Mouse (Mus musculus) left cerebral cortex, postnatal 25 days (tissue): ENCODE results near the gene Cntnap2. TPM values are rescaled to one million over a fixed set of nuclear protein-coding genes. Genes with fewer than 3 reads are reported as not detected.

Experiments
- DNase-seq, 2 experiments: peaks; one replicate each; pipeline ENCODE4 v3.0.0; 2022; ENCODE audit warnings: low spot score in 2 of 2, mixed read lengths in 1 of 2
- intact Hi-C: fragments of 180-260 bp; cut with DNase I; formaldehyde crosslinking; loops from one replicate; pipeline ENCODE4 v1.15.1; 2025
- total RNA-seq, 2 experiments: library from RNA; stranded (reverse); gene quantifications; 2 replicates each; pipeline ENCODE4 v1.2.3; 2021

Gene Cntnap2
- total RNA-seq, 2 experiments from 2014 or later = 124 to 139 TPM

- intact Hi-C loops = no loop called here
- no peak for DNase-seq
Observed at GRCm38 (mm10) chr6:46081432-46081831, 1022.3 kb downstream of the Cntnap2 start.

- intact Hi-C loops = no loop called here
- no peak for DNase-seq
Observed at GRCm38 (mm10) chr6:46143189-46143841, 1084.2 kb downstream of the Cntnap2 start.

GRCm38 (mm10) chr6:46166837-46167236, 1107.7 kb downstream of the Cntnap2 start:
- intact Hi-C loops = no loop called here
- DNase-seq = no peak

DNA sequence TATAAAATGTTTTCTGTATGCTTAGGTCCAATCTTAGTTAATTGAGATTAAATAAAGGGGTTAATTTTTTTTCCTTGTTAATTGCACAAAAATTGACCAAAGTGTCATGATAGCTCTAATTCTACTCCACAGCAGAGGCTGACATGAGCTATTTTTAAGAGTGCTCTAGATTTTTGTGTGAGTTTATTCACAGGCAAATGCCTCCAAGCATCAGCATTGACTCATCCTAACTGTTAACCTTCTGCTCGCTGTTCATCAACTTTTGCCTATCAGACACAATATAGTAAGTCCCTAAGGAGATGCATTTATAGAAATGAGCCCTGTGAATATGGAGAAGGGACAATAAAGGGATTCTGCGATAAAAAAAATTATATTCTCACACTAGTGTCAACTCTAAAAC, 1138.1 kb downstream of the Cntnap2 start:
- intact Hi-C loops = no loop called here
- DNase-seq = peak in 1 of 2 experiments; percentile 10

- intact Hi-C loops = no loop called here
- DNase-seq = no peak
Observed at GRCm38 (mm10) chr6:46201828-46202227, 1142.7 kb downstream of the Cntnap2 start.

DNA sequence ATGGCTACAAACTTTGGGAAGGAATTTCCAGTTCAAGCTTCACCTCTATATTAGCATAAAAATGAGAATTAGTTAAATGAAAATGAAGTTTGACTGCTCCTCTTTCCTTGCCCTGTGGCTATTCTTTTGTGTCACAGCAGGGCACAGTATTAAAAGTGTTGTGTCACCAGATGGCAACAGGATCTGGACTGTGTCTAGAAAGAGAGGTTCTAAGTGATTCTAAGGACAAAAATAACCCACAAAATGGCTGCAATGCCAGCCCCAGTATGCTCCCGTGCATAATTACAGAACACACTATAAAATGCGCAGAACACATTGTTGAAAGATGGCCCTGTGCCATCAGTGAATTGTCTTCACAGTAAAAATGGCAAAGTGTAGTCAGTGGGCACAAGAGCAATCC, 1146.4 kb downstream of the Cntnap2 start:
- no peak for DNase-seq
- intact Hi-C loops = no loop called here

DNA sequence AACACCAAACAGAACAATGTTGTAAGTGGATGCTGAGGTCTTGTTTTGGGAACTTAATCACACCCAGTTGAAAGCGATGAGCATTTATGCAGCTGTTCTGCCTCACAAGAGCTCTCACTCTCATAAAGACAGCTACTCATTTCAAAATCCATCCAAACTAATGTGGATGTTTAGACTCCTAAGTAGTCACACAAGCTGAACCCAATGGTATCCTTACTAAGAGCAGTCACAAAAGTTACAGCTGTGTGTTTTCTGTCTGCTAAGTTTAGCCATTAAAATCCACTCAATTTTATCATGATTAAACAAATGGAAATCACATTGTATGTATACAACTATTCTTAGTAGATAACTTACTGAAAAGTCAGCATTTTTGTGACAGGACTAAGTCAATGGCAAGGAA, 1173.7 kb downstream of the Cntnap2 start:
- intact Hi-C loops = no loop called here
- DNase-seq = no peak

GRCm38 (mm10) chr6:46240349-46240748, 1181.2 kb downstream of the Cntnap2 start:
- intact Hi-C loops = no loop called here
- DNase-seq = no peak

DNA sequence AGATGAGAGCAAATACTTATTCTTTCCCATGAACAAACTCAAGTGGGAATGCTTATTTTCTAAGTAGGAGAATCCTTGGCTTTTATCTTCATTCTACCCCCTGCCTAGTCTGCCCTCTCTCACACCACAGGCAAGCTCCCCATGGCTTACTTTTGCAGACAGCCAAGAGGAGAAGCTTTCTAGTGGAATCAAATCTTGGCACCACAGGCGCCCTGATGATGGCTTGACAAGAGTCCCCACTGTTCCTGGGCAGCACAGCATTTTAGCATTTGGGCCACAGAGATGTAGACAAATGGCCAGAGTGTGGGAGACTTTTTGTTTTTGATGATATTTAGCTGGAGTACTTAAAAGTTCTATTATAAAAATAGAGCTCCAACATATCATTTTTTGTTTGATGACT, 1204.0 kb downstream of the Cntnap2 start:
- no peak for DNase-seq
- intact Hi-C loops = no loop called here

DNA sequence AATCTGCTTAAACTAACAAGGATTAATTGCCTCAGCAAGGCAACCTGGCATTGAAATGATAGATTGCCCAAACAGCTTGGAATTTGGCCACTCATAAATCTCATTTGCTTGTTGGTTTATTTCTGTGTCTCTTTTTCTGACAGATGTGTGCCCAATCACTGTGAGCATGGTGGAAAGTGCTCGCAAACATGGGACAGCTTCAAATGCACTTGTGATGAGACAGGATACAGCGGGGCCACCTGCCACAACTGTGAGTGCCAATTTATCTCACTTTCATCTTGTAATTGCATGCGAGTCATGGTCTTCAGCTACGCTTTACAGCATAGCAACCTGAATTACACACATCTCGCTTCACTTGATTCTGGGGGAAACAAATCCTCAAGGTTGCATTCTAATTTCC, 1287.8 kb downstream of the Cntnap2 start:
- intact Hi-C loops = no loop called here
- DNase-seq = no peak

DNA sequence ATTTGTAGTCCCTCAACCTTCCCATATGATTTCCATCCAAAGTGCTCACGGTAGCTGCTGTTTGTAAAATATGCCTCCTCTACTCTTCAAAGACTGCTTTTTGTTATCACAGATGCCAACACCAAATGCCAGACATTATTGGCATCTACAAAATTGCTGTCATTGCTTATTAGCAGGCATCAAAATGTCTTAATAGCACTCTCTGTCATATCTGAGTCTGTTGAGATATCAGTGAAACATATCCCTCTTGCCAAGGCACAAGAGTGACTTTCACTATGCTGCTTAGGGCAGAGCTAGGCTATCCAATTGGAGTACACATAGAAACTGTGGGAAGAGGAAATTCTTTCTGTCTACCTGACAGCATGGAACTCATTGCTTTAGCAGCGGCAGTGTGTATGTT, 1301.9 kb downstream of the Cntnap2 start:
- DNase-seq = no peak
- intact Hi-C loops = no loop called here

DNA sequence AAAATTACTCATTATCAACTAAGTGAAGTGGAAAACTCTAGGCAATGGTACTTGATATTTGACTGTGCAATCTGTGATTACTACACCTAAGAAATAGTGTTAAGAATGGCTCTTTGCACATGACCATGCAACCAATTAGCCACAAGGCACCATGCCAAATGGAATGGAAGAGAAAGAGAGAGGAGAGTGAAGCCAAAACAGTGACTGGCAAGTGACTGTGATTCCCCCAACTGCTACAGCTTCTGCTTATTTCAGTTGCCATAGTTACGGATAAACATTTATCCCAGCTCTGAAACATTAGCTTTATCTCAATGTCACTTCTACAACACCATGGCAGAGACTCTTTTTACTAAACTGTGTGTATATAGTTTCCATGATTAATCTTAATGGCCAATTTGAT, 1303.0 kb downstream of the Cntnap2 start:
- DNase-seq = peak in 1 of 2 experiments; percentile 2
- intact Hi-C loops = no loop called here

DNA sequence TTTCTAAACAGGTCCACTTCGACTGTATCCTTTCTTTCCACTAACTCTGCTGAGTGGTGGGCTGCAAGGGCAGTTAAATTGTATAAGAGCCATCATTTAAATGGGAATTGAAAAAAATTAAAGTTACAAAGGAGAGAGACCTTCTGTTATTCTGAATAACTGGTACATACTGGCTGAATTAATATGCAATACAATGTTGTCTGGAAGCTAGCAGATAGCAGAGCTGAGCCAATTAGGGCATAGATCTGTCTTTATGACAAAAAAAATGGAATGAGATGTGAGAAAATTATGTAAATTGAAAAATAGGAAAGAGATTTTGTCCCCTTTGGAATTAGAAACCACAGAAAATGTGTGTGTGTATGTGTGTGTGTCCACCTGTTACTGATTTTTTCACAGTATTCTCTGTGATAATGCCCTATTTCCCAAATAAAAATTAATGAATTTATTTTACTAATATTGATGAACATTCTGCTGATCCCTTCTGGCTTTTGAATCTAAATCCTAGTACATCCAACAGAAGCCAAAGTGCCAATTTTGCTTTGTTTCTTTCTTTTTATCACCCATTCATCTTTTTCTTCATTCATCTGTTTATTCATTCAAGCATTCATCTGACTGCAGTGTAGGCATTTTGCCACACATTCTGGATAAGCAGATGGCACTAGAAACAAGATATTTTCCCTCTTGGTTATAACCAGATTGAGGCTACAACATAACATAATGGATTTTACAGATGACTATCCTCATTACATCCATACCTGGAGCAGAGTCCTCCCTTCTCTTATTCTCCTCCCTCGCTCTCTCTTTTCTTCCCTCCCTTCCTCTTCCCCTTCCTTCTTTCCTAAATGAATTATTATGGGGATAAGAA, 1339.8 kb downstream of the Cntnap2 start:
- intact Hi-C loops = no loop called here
- DNase-seq = peak in 1 of 2 experiments; percentile 48

GRCm38 (mm10) chr6:46414154-46414553, 1355.0 kb downstream of the Cntnap2 start:
- no peak for DNase-seq
- intact Hi-C loops = no loop called here

DNA sequence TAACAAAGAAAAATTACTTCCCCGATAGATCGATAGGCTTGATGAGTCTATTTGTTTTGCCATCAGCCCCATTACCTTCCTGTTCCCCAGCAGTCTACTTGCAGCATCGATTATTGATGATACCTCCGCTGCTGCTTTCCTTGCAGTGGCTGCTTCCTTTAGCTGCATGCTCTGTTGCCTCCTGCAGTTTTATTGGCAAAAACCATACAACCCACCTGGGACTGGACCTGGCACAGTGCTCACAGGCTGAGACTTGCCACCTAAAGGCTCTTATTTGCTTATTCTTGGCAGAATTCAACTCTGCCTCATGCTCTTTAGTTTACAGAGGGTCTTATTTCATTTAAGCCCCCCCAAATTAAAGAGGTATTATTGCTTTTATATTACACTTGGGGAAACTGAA, 1355.4 kb downstream of the Cntnap2 start:
- DNase-seq = no peak
- intact Hi-C loops = no loop called here

GRCm38 (mm10) chr6:46419827-46420226, 1360.7 kb downstream of the Cntnap2 start:
- intact Hi-C loops = no loop called here
- no peak for DNase-seq

DNA sequence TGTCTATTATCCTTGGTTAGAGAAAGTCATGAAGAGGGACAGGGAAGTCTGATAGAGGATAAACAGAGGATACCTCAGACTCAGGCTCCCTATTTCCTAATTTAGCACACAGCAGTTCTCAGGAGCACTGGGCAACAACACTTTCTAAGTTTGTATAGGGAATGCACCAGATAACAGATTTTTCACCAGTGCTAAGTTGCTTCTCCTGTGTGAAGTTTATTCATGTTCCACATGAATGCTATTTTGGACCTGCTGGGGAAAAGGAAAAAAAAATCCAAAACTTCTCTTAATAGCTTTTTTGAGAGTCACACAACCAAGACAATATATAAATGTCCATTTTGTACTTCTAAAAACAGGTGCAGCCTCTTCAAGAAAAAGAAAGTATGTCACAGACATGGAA, 1361.2 kb downstream of the Cntnap2 start:
- intact Hi-C loops = no loop called here
- peak in 1 of 2 experiments; percentile 54 for DNase-seq

DNA sequence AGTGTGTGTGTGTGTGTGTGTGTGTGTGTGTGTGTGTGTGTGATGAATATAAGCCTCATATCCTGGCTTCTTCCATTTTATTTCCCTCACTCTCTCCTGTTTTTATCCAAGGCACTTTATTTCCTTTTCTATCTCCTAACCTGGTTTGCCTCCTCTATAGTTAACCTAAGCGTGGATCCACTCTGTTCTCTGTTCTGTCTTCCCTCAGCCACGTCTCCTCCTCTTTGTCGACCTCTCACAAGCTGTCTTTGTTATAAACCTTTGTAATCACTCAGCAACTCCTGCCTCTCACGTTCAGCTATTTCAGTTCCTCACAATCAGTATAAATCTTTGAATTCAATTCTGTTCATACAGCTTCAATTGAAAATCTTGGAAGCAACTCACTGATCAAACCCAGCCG, 1369.1 kb downstream of the Cntnap2 start:
- no peak for DNase-seq
- intact Hi-C loops = no loop called here

- intact Hi-C loops = no loop called here
- DNase-seq = no peak
Observed at GRCm38 (mm10) chr6:46450917-46451638, 1391.9 kb downstream of the Cntnap2 start.

GRCm38 (mm10) chr6:46472683-46473082, 1413.5 kb downstream of the Cntnap2 start:
- DNase-seq = no peak
- intact Hi-C loops = no loop called here

DNA sequence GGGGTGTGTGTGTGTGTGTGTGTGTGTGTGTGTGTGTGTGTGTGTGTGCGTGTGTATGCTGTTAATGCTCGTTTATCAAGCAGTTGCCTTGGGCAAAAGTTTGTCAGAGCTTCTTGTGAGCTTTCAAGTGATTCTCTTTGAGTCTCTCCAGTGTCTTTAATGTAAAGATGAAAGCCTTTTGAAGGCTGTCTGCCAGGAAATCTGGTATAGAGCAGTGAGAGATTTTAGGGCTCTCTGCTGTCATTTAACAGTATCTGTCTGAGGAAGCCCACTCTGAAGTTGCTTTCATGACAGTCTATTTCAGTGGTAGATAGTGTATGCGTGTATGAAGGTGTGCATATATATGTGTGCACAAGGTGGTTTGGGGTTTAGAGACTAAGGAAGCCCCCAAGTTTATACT, 1425.2 kb downstream of the Cntnap2 start:
- no peak for DNase-seq
- intact Hi-C loops = no loop called here
